Comparison of ENCODE assay signal across 31 mouse cellular contexts in genomic region chr7:30857746-30858145, GRCm38 (mm10). TPM values are rescaled to one million over a fixed set of nuclear protein-coding genes. Genes with fewer than 3 reads are reported as not detected.
"Had no signal": no experiment of that assay in that cellular context is flagged by ENCODE, and none has a peak within 500 bp of the region (broad histone marks: within the 10 kb centered on the region; RNA-seq: fewer than 3 reads in every experiment).

No protein-coding gene starts in this region.

- H3K27ac ChIP-seq: heart, adult 2 months; heart, embryonic 13.5 days; heart, embryonic 15.5 days; hindbrain, embryonic 13.5 days; hindbrain, embryonic 15.5 days; hindbrain, postnatal 0 days; kidney, embryonic 15.5 days; kidney, postnatal 0 days; limb, embryonic 13.5 days; limb, embryonic 15.5 days; liver, embryonic 12.5 days had no signal

- H3K4me1 ChIP-seq: hindbrain, embryonic 13.5 days; hindbrain, embryonic 15.5 days; limb, embryonic 13.5 days; limb, embryonic 15.5 days had no signal

- H3K4me2 ChIP-seq: heart, embryonic 11.5 days; heart, embryonic 13.5 days; heart, embryonic 15.5 days; hindbrain, embryonic 13.5 days; hindbrain, embryonic 15.5 days; kidney, embryonic 15.5 days; limb, embryonic 13.5 days; limb, embryonic 15.5 days; liver, embryonic 12.5 days had no signal

- H3K9me3 ChIP-seq: heart, embryonic 13.5 days; heart, embryonic 15.5 days; hindbrain, embryonic 13.5 days; hindbrain, embryonic 15.5 days; kidney, embryonic 15.5 days; limb, embryonic 13.5 days; limb, embryonic 15.5 days; liver, embryonic 12.5 days had no signal

- H3K9ac ChIP-seq: heart, embryonic 13.5 days; heart, embryonic 15.5 days; hindbrain, embryonic 13.5 days; hindbrain, embryonic 15.5 days; kidney, embryonic 15.5 days; limb, embryonic 13.5 days; limb, embryonic 15.5 days; liver, embryonic 12.5 days had no signal

- ATAC-seq: hindbrain, postnatal 0 days; intestine, embryonic 16.5 days; liver, embryonic 12.5 days had no signal

- DNase-seq: gastrocnemius, postnatal 14 days; gastrocnemius, postnatal 36 days; heart, adult 11 months; heart, adult 2 months; heart, postnatal 14 days; heart, postnatal 36 days; kidney, adult 11 months; kidney, adult 2 months; kidney, adult 9 months; kidney, postnatal 14 days; kidney, postnatal 36 days; layer of hippocampus, adult 9-11 months; layer of hippocampus, postnatal 36 days; left cerebral cortex, postnatal 4 days had no signal

- H3K4me3 ChIP-seq: heart, adult 2 months; heart, embryonic 13.5 days; heart, embryonic 15.5 days; hindbrain, embryonic 13.5 days; hindbrain, embryonic 15.5 days; kidney, embryonic 15.5 days; limb, embryonic 13.5 days; limb, embryonic 15.5 days; liver, embryonic 12.5 days had no signal

- H3K27me3 ChIP-seq: hindbrain, embryonic 15.5 days had no signal

- H3K36me3 ChIP-seq: heart, embryonic 13.5 days; heart, embryonic 15.5 days; hindbrain, embryonic 13.5 days; hindbrain, embryonic 15.5 days; kidney, embryonic 15.5 days; limb, embryonic 13.5 days; limb, embryonic 15.5 days; liver, embryonic 12.5 days had no signal

RNA-seq across cellular contexts. Expression of gene Ffar3, which starts 1.8 kb away (rescaled TPM):
- polyA plus RNA-seq: gonadal fat pad, adult 2 months; heart, adult 2 months; heart, embryonic 11.5 days; heart, embryonic 13.5 days; heart, embryonic 15.5 days; heart, postnatal 0 days; hindbrain, embryonic 11.5 days; hindbrain, embryonic 15.5 days; limb, embryonic 13.5 days; limb, embryonic 15.5 days; liver, adult 2 months; liver, embryonic 12.5 days had no signal

RNA-seq across cellular contexts. Expression of gene Ffar1, which starts 3.6 kb away (rescaled TPM):
- polyA plus RNA-seq: heart, embryonic 11.5 days; heart, embryonic 13.5 days; heart, embryonic 15.5 days; heart, postnatal 0 days; hindbrain, embryonic 11.5 days; hindbrain, embryonic 13.5 days; hindbrain, embryonic 15.5 days; hindbrain, postnatal 0 days; kidney, embryonic 15.5 days; limb, embryonic 11.5 days; limb, embryonic 13.5 days; limb, embryonic 15.5 days; liver, embryonic 12.5 days had no signal

RNA-seq across cellular contexts. Expression of gene Cd22, which starts 22.4 kb away (rescaled TPM):
- polyA plus RNA-seq: heart, embryonic 11.5 days; heart, embryonic 13.5 days; heart, embryonic 15.5 days; hindbrain, embryonic 11.5 days; hindbrain, embryonic 13.5 days; limb, embryonic 11.5 days had no signal

RNA-seq across cellular contexts. Expression of gene Ffar2, which starts 34.2 kb away (rescaled TPM):
- polyA plus RNA-seq: heart, embryonic 11.5 days; heart, embryonic 13.5 days; limb, embryonic 11.5 days; limb, embryonic 13.5 days; limb, embryonic 15.5 days; liver, adult 2 months had no signal
